Mouse (Mus musculus) lung, adult 10 weeks (tissue): ENCODE results near the gene Pgap2. TPM values are rescaled to one million over a fixed set of nuclear protein-coding genes. Genes with fewer than 3 reads are reported as not detected.

Experiments
- polyA plus RNA-seq: library from polyadenylated mRNA; stranded (reverse); fragments of 350-450 nt; fragmentation: Illumina TruSeq; extraction: RNeasy Lipid Tissue Mini Kit (QIAGEN cat#74804); gene quantifications from one replicate; pipeline ENCODE4 v1.2.3, GENCODE M21; 2014; ENCODE audit warnings: low read depth, low replicate concordance; ENCODE audit not compliant: insufficient read depth

Pgap2 gene
- polyA plus RNA-seq: 50.2 TPM

DNA sequence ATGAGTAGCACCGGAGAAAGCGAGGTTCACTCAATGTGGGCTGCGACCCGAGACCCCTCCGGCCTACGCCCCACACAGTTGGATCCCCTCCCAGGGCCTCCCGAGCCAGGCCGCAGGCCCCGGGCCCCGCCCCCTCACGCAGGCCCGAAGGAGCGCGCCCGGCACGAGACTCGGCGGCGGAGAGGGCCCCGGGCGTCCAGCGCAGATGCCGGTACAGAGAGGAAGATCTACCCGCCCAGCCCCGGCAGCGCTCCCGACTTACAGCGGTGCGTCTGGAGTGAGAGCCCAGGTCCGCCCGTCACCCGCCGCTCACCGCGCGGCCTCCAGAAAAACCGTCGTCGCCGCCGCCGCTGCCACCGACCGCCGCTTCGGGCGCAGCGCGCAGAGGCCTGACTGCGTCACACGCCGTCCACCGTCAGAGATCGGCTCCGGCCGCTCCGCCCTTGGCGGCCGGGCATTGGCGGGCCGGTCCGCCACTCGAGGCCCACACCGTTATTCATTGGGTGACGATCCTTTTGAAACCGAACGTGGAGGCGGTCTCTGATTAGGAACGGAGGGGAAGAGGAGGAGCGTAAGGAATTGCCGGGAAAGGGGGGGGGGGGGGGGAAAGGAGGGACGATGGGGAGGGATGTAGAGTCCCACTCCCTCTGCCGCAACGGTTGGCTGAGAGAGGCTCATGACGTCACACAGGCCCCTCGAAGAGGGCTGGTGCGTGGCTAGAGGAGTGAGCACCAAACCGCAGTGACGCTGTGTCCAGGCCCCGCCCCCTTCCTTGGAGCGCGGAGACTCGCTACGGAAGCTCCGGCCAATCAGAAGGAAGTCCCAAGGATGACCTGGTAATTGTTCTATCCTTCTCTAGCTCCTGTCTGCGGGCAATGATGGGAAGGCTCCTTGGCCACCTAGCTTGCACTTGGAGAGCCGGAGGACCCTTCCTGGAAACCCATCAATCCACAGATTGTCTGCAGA is at the start of gene Pgap2, which contains the start of gene Nup98:
Gene Pgap2, plus strand, starts transcription at position 453 of the 966 bp plus-strand sequence.
Gene Nup98, minus strand, starts transcription at position 421 of the 966 bp plus-strand sequence.

DNA sequence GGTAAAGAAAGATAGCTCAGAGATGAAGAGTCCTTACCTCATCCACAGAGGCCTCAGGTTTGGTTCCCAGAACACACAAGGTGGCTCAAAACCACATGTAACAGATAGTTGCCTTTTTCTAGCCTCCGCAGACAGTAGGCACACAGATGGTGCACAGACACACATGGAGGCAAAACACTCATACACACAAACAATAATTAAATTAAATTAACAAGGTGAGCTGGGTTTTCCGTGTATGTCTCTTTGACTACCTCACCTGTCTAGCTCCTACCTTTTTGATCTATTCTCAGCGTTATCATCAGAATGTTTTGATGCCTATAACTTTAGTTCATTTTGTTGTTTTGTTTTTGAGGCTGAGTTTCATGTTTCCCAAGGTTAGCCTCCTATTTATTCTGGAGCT is 45.9 kb downstream of the Pgap2 start, which contains the start of gene Rhog:
Gene Rhog, minus strand, starts transcription at position 101 of the 400 bp plus-strand sequence.

DNA sequence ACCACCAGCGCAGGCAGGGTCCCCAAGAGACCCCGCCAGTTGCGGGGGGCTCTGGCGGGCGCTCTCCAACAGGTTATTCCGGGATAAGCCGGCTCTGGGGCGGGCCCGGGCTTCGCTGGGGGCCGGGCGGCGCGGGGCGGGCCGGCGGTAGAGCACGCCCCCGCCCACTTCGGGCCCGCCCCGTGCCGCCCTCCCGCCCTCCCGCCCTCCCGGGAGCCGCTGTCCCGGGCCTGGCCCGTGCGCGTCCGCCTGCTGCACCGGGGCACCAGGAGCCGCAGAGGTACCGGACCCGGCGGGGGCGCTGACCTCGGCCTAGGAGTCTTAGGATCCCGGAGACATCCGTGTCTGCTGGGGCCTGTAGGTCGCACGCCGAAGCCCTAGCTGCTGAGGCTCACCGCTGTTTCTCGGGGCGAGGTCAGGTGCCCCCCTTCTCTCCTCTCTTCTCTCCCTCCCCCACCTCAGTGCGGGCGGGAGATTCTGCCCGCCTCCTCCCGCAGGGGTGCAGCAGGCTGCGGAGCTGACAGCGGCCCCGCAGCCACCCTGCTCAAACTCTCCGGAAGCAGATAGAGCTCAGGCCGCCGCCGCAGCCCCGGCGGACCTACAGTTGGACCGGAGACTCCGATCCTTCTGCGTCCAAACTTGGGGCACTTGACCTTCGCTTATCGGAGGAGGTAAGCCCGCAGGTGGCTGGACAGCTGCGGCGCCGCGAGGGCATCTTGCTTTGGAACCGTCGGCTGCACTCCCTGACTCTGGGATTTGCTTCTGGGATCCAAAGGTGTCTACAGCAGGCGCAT is 57.8 kb downstream of the Pgap2 start, which contains the start of gene Stim1:
Gene Stim1, plus strand, starts transcription at position 206 of the 794 bp plus-strand sequence.

Other genes starting within 250 kb of the Pgap2 start
- 7.6 TPM for gene Il18bp, start 191.5 kb upstream of the Pgap2 start, polyA plus RNA-seq
- 23.2 TPM for gene Rnf121, start 144.7 kb upstream of the Pgap2 start, polyA plus RNA-seq
- 7.4 TPM for gene Xndc1, start 144.7 kb upstream of the Pgap2 start, polyA plus RNA-seq
- 0.56 TPM for gene Xntrpc, start 144.5 kb upstream of the Pgap2 start, polyA plus RNA-seq
- 0.20 TPM for gene Trpc2, start 127.1 kb upstream of the Pgap2 start, polyA plus RNA-seq
- gene Art1, start 108.5 kb upstream of the Pgap2 start, polyA plus RNA-seq: 3.4 TPM
- 0.82 TPM for gene Art5, start 100.7 kb upstream of the Pgap2 start, polyA plus RNA-seq
- 0.96 TPM for gene Chrna10, start 93.4 kb upstream of the Pgap2 start, polyA plus RNA-seq
- 9.0 TPM for gene Nup98, start within 50 bp of the Pgap2 start, polyA plus RNA-seq
- 114 TPM for gene Rhog, start 45.8 kb downstream of the Pgap2 start, polyA plus RNA-seq
- gene Stim1, start 57.6 kb downstream of the Pgap2 start, polyA plus RNA-seq: 18.1 TPM
- gene Rrm1, start 231.5 kb downstream of the Pgap2 start, polyA plus RNA-seq: 16.6 TPM